Mouse (Mus musculus) forebrain, embryonic 16.5 days (tissue): ENCODE measurements around the gene Lemd1. TPM values are rescaled to one million over a fixed set of nuclear protein-coding genes. Genes with fewer than 3 reads are reported as not detected.

ENCODE experiments used
- ATAC-seq: fragments of 200-750 bp; cut with Nextera tagmentation; 2 replicates; pipeline ENCODE4 v1.8.0; 2017; ENCODE audit warnings: mild to moderate bottlenecking, moderate library complexity
- H3K27ac ChIP-seq: fragments of 300-500 bp; sonication (generic); 2 replicates; pipeline ENCODE4 v1.5.1; 2014; ENCODE audit warnings: low read length, control low read depth
- H3K27me3 ChIP-seq: fragments of 300-500 bp; sonication (generic); replicated peaks from 2 replicates; pipeline ENCODE4 v1.6.1; 2014; ENCODE audit warnings: low read length; ENCODE audit not compliant: control insufficient read depth, insufficient read depth
- H3K36me3 ChIP-seq: fragments of 300-500 bp; sonication (generic); 2 replicates; pipeline ENCODE4 v1.6.1; 2014; ENCODE audit not compliant: control insufficient read depth, insufficient read depth
- H3K4me1 ChIP-seq: fragments of 300-500 bp; sonication (generic); replicated peaks from 2 replicates; pipeline ENCODE4 v1.6.1; 2014; ENCODE audit warnings: low read length; ENCODE audit not compliant: control insufficient read depth, insufficient read depth
- H3K4me2 ChIP-seq: fragments of 300-500 bp; sonication (generic); 2 replicates; pipeline ENCODE4 v1.6.1; 2014; ENCODE audit warnings: mild to moderate bottlenecking, low read length, control low read depth
- H3K4me3 ChIP-seq: fragments of 300-500 bp; sonication (generic); replicated peaks from 2 replicates; pipeline ENCODE4 v1.5.1; 2014; ENCODE audit warnings: mild to moderate bottlenecking, low read length, control low read depth
- H3K9ac ChIP-seq: fragments of 300-500 bp; sonication (generic); replicated peaks from 2 replicates; pipeline ENCODE4 v1.6.1; 2014; ENCODE audit warnings: low read depth, low read length, control low read depth
- H3K9me3 ChIP-seq: fragments of 300-500 bp; sonication (generic); 2 replicates; pipeline ENCODE4 v1.6.1; 2016; ENCODE audit warnings: low read length; ENCODE audit not compliant: control insufficient read depth
- WGBS: fragments of 180-500 bp; shearing (Covaris S2); extraction: QIAGEN DNeasy Blood & Tissue Kit; methylation state at CpG from one replicate; pipeline ENCODE4 v1.1.7; 2014; 5-methylcytosine and 5-hydroxymethylcytosine counted together
- polyA plus RNA-seq: library from polyadenylated mRNA; unstranded; fragments of >200 nt; fragmentation: Nextera tagmentation; extraction: Ambion mirVana; gene quantifications from 2 replicates; pipeline ENCODE4 v1.2.1, GENCODE M21; 2015

Lemd1 gene
- polyA plus RNA-seq, 1 experiment from 2014 or later = 18.4 TPM

DNA sequence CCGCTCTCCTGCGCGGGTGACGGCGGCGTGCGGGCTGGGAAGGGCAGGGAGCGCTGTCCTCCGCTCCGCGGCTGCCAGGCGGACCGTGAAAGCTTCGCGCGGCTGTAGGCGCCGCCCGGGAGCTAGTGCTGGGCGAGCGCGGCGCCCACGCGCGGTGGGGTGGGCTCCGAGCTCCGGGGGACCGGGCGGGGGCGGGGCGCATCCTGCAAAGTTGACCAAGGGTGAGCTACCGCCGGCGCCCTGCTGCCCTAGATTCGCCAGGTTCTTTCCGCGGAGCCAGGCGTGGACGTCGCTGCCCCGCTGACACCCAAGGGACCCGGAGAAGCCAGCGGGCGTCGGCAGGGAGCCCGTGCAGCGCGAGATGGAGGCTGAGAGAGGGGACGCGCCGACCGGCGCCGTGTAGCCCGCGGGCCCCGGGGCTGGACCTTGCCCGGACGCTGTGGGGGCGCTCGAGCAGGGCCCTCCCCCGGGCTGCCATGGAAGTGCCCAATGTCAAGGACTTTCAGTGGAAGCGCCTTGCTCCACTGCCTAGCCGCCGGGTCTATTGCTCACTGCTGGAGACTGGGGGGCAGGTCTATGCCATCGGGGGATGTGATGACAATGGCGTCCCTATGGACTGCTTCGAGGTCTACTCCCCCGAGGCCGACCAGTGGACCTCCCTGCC, 107.7 kb downstream of the Lemd1 start:
- H3K27me3 ChIP-seq = peaks cover 6% of the 10 kb centered on the region; the same call in 1 of the 2 replicates
- peak; percentile 59 for ATAC-seq
- no peaks in the 10 kb centered on the region for H3K9me3 ChIP-seq
- H3K9ac ChIP-seq = peak overlapping the region; percentile 76
- no peaks in the 10 kb centered on the region for H3K36me3 ChIP-seq
- under 1% methylated on average over 70 of the region's 71 CpGs for WGBS
- H3K4me1 ChIP-seq = peaks cover 24% of the 10 kb centered on the region
- peak overlapping the region; percentile 60 for H3K4me3 ChIP-seq
- H3K27ac ChIP-seq = no peak overlapping the region
- peak overlapping the region; percentile 97 for H3K4me2 ChIP-seq

DNA sequence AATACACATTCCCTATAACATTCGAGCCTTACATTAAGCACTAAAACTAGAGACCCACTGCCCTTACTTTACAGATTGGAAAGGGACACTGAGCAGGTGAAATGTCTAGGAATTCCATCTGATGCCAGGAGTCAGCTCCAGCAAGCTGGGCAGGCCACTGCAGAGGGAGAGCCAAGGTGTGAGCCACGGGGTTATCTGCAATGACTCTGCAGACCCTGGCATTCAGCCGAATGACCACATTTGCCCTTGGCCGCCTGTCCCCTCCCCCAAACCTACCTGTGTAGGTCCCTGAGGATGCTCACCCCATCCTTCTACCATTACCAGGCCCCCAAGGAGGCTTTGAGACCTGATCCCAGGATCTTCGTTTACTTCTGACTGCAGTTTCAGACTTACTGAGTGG, 108.5 kb downstream of the Lemd1 start:
- no peak overlapping the region for H3K9ac ChIP-seq

DNA sequence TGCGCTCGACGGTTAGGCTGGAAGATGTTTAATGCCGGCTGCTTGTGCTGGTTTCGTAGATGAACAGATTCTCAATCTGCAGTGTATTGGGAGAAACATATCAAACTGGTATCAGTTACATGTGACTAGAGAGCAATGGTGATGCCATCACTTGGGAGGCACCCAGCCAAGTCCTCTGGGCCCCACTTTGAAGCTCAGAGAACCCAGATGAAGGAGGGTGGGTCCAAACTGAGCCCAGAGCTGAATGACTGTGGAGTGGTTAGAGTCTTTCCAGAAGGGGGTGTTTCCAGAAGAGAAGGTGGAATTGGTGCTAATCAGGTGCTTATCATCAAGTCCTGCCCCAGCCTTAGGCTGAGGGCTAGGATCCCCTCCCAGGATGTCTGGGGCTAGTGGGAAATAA, 110.0 kb downstream of the Lemd1 start:
- Histone ChIP-seq H3K36me3 (no peaks in the 10 kb centered on the region), H3K27ac (no peak overlapping the region)

More for the DNA sequence above, 108.5 kb downstream of the Lemd1 start:
- no peaks in the 10 kb centered on the region for H3K36me3 ChIP-seq
- peaks cover 24% of the 10 kb centered on the region for H3K4me1 ChIP-seq
- no peaks in the 10 kb centered on the region for H3K9me3 ChIP-seq
- no peak overlapping the region; the same call in 1 of the 2 replicates for H3K4me3 ChIP-seq
- ATAC-seq = no peak
- H3K27ac ChIP-seq = no peak overlapping the region
- peaks cover 6% of the 10 kb centered on the region; the same call in 1 of the 2 replicates for H3K27me3 ChIP-seq
- peak overlapping the region; percentile 97 for H3K4me2 ChIP-seq
- WGBS = 80% methylated on average over 5 of the region's 5 CpGs

DNA sequence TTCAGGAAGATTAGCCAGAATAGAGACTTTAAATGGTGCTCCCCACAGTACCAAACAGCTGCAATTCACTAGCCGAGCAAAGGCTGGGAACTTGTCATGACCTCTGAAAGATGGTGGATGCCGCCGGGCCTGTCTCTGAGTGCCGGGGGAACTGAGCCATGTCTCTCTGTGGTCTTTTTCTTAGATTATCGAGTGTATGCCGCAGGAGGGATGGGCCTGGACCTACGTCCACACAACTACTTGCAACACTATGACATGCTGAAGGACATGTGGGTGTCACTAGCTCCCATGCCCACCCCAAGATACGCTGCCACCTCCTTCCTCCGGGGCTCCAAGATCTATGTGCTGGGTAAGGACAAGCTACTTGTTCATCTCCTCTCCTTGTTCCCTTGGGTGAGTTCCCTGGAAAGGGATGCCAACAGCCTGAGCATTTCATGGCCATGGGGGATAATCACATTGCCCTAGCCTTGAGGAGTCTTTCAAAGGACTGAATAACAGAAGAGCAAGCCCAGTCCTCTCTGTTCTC, 111.2 kb downstream of the Lemd1 start:
- ATAC-seq = no peak
- no peak overlapping the region for H3K9ac ChIP-seq
- H3K27ac ChIP-seq = no peak overlapping the region
- H3K27me3 ChIP-seq = peaks cover 6% of the 10 kb centered on the region; the same call in 1 of the 2 replicates
- H3K4me3 ChIP-seq = no peak overlapping the region
- 89% methylated on average over 9 of the region's 9 CpGs for WGBS
- H3K4me1 ChIP-seq = peaks cover 14% of the 10 kb centered on the region
- H3K9me3 ChIP-seq = no peaks in the 10 kb centered on the region
- no peaks in the 10 kb centered on the region for H3K36me3 ChIP-seq
- H3K4me2 ChIP-seq = no peak overlapping the region

More for the DNA sequence above, 110.0 kb downstream of the Lemd1 start:
- H3K4me3 ChIP-seq = no peak overlapping the region
- H3K9me3 ChIP-seq = no peaks in the 10 kb centered on the region
- 88% methylated on average over 5 of the region's 5 CpGs for WGBS
- ATAC-seq = no peak
- no peak overlapping the region for H3K9ac ChIP-seq
- peaks cover 14% of the 10 kb centered on the region for H3K4me1 ChIP-seq
- H3K4me2 ChIP-seq = no peak overlapping the region
- peaks cover 6% of the 10 kb centered on the region; the same call in 1 of the 2 replicates for H3K27me3 ChIP-seq

DNA sequence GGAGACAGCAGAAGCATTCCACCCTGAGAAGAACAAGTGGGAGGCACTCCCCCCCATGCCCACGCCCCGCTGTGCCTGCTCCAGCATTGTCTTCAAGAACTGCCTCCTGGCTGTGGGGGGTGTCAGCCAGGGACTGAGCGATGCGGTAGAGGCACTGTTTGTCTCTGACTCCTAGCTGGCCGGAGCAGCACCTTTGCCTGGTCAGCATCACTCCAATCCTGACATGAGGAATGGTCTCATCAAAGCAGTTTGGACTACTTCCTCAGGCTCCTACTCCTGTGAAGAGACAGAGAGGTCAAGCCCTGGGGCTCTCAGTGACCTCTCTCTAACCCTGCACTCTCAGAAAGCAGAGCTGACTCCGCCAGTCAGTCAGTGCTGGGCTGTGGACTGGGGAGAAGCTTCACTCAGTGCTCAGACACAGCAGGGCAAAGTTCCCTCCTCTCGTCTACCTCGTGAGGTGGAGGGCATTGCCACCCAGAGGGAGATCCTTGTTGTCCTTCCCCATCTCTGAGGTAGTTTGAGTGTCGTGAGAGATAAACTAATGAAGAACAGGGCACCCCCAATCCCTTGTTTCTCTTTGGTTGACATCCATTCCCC, 113.5 kb downstream of the Lemd1 start:
- H3K36me3 ChIP-seq = no peaks in the 10 kb centered on the region
- no peak overlapping the region for H3K4me2 ChIP-seq
- 0 out of 2 replicates have a peak, but pooled peaks cover 2% of the 10 kb centered on the region for H3K4me1 ChIP-seq
- no peak overlapping the region for H3K27ac ChIP-seq
- no peaks in the 10 kb centered on the region for H3K9me3 ChIP-seq
- no peak overlapping the region for H3K9ac ChIP-seq
- no peak overlapping the region for H3K4me3 ChIP-seq
- WGBS = 64% methylated on average over 9 of the region's 9 CpGs
- peaks cover 6% of the 10 kb centered on the region; the same call in 1 of the 2 replicates for H3K27me3 ChIP-seq
- ATAC-seq = no peak

DNA sequence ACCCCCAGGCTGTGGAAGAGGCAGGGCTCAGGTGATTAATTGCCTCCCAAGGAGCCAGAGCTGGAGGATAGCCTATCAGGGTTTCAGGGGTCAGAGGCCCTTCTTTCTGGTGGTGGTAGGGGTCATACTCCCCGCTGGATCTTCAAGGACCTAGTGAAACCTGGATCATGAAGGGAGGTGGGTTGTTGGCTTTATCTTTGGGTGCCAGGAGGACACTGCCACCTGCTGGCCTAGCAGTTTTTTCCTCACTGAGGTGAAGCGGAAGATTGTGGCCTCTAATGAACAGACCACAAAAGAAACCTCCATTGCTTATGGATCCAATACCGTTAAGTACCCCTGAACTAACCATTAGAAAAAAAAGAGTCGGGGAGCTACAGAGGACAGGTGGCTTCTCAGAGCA, 114.9 kb downstream of the Lemd1 start:
- no peak for ATAC-seq
- no peak overlapping the region for H3K4me2 ChIP-seq
- no peaks in the 10 kb centered on the region for H3K9me3 ChIP-seq
- H3K27me3 ChIP-seq = no peaks in the 10 kb centered on the region
- no peak overlapping the region for H3K9ac ChIP-seq
- WGBS = 28% methylated on average over 4 of the region's 4 CpGs
- no peak overlapping the region for H3K27ac ChIP-seq
- H3K36me3 ChIP-seq = no peaks in the 10 kb centered on the region
- H3K4me1 ChIP-seq = no peaks in the 10 kb centered on the region
- H3K4me3 ChIP-seq = no peak overlapping the region

DNA sequence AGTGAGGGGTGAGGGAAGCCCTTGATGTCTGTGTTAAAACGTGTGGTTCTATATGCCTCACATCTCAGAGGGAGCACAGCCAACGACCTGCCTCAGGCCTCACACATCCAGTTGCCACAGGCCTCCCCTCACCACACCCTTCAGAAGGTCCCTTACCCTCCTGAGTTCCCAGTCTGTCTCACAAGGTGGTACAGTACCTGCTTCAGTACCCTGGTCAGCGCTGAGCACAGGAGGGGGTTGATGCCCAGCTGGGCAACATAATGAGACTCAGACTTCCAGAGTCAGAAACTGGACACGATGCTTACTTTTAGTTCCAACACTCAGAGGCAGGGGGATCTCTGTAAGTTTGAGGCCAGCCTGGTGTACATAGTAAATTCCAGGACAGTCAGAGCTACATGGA, 115.6 kb downstream of the Lemd1 start:
- whole genome bisulfite sequencing = 18% methylated on average over 4 of the region's 4 CpGs
- no peaks in the 10 kb centered on the region for H3K36me3 ChIP-seq

DNA sequence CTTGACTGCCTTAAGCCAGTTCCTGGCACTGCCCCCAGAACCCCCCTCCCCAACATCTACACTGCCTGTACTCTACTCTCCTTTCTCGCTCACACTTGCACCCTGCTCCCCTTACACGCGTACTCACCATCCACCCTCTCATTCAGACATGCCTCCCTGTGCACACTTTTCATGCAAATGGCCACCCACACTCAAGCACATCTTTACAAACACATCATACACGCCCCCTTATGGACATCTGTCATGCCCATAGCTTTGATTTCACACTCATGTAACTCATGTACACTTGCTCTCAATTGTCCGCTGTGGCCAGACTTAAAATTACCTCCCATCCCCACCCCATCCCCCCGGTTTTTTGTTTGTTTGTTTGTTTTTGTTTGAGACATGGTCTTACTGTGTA, 116.7 kb downstream of the Lemd1 start:
- no peak for ATAC-seq
- Histone ChIP-seq H3K4me1 (no peaks in the 10 kb centered on the region), H3K27me3 (no peaks in the 10 kb centered on the region), H3K9me3 (no peaks in the 10 kb centered on the region), H3K4me3 (no peak overlapping the region), H3K27ac (no peak overlapping the region), H3K36me3 (no peaks in the 10 kb centered on the region), H3K9ac (no peak overlapping the region), H3K4me2 (no peak overlapping the region)
- WGBS = 81% methylated on average over 6 of the region's 6 CpGs

More for the DNA sequence above, 115.6 kb downstream of the Lemd1 start:
- Histone ChIP-seq H3K9ac (no peak overlapping the region), H3K4me2 (no peak overlapping the region), H3K27me3 (no peaks in the 10 kb centered on the region), H3K9me3 (no peaks in the 10 kb centered on the region), H3K27ac (no peak overlapping the region), H3K4me1 (no peaks in the 10 kb centered on the region), H3K4me3 (no peak overlapping the region)
- no peak for ATAC-seq

DNA sequence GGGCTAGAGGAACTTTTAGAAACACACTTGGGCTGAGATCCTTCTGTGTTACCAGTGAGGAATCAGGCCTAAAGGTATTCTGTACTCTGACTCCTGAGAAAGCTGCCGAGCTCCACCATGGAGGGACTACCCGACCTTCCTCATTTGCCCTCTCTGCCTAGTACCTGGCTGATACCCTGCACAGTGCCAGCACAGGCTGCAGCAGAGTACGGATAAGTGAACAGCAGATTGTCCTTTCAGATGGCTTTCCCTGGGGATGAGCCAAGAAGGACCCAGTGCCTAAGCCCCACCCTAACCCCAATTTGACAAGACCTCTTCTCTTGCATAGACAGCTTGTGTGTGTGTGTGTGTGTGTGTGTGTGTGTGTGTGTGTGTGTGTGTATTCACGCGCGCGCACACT, 117.4 kb downstream of the Lemd1 start:
- Histone ChIP-seq H3K4me2 (no peak overlapping the region), H3K4me1 (no peaks in the 10 kb centered on the region), H3K27me3 (no peaks in the 10 kb centered on the region), H3K27ac (no peak overlapping the region), H3K9ac (no peak overlapping the region), H3K9me3 (no peaks in the 10 kb centered on the region), H3K36me3 (no peaks in the 10 kb centered on the region), H3K4me3 (no peak overlapping the region)
- ATAC-seq = no peak
- 80% methylated on average over 7 of the region's 7 CpGs for WGBS
